Mouse (Mus musculus) liver, adult (tissue): Measurements from ENCODE around the gene Usp7.

Source experiments
- GATA4 ChIP-seq: IDR thresholded peaks from 2 replicates; pipeline ENCODE4 v1.6.1; 2014; ENCODE audit warnings: mild to moderate bottlenecking, low read length; ENCODE audit not compliant: insufficient replicate concordance

Usp7 gene

DNA sequence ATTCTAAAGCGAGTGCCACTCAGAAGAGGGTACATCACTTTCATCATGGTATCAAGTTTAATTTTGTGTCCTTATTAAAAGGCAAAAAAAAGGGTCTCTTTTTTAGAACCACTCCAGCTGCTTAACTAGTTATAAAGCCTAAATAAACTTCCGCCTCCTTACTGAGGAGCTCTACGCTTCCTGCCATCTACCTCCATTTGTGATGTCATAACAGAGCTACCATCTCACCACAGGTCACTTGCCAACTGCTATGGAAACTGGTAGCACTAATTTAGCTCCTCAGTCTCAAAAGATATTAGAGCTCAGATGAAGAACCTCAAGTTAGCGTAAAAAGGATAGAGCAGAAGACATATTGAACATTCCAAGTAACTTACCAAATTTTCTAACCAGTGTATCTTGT, 71.7 kb downstream of the Usp7 start:
- no peak for TF ChIP-seq GATA4

DNA sequence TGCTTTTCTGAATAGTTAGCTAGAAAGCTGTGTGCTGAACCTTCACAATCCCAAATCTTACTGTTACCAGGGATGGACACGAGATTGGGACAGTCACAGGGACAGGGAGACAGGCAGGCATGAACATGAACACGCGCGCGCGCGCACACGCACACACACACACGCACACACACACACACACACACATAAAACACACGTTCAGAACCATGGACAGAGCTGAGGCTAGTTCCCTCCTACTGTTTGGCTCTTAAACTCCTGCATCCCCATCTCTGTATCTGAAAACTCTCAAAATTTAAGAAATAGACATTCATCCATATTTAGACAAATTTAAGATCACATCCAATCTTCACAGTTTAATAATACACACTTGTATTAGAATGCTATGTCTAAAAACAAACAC, 74.4 kb downstream of the Usp7 start:
- no peak for TF ChIP-seq GATA4

GRCm38 (mm10) chr16:8716300-8716699, 75.8 kb downstream of the Usp7 start:
- TF ChIP-seq GATA4 = no peak

DNA sequence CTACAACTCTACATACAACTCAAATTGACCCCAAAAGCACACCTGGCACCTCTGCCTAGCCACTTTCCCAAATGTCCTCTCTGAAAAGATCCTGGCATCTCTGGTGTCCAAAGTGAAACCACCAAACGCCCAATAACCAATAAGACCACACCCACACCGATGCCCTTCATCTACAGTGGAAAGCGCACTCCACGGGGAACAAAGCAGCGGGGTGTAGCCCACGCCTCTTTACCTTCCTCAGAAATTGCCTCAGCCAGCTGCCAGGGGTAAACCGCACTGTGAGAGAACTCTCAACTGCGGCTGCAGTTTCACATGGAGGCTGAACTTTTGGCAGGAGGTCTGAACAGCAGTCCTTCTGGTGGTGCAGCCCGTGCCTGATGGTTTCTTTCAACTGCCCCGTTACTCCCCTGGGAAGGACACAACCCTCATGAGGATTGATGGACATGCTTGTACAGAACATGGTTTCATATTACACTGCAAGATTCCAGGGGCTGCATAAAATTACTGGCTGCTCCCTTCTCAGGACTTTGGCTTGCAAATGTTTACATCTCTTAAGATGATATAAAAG, 76.5 kb downstream of the Usp7 start:
- TF ChIP-seq GATA4 = no peak

DNA sequence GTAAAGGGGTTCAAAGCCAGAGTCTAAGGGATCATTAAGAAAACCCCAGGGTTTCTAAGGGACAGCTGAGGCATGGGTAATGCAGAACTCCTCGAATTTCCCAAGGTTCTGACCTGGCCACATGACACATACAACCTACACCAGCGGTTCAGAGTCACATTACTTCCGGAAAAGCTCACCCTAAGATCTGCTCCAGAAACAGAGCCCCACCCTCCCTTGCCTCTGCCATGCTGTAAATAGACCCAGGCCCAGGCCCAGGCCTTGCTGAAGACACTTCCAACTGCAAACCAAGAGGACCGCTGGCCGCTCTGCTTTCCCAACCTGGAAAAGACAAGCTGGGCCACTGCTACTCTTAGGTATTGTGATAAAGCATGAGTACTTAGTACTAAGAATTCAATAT, 77.3 kb downstream of the Usp7 start:
- TF ChIP-seq GATA4 = no peak

DNA sequence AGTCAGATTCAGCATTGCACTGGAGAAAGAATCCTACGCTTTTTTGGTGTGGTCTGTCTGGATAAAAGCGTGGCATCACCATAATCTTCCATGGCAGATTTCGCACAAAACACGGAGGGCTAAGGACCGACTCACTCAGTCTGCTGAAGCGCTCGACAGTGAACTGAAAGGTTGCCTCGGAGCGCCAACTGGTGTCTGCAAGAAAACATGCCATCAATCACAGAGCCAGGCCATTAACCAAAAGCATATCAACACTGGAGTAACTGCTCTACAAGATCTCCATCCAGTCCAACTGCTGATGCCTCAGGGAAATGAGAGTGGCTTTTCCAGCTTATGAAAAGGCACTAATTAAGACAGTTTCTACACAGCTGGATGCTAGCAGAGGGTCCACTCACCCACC, 80.1 kb downstream of the Usp7 start:
- TF ChIP-seq GATA4 = no peak

GRCm38 (mm10) chr16:8700586-8700985, 91.5 kb downstream of the Usp7 start:
- TF ChIP-seq GATA4 = no peak

DNA sequence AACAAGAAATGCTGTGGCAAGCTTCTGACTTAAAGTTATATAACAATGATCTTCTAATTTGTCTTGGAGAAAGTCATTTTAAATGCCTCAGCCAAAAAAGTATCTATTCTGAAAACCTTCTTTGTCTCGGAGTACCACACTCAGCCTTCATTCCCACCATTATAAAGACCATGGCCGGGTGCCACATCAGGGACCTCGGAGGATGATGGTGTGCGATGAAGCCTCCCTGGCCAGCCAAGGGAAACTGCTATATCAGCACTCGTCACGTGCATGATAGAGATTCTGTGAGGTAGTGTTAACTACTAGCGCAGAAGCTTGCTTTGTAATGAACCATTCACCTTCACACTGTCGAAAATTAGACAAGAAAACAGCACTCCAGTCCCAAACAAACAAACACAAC, 92.6 kb downstream of the Usp7 start:
- TF ChIP-seq GATA4 = no peak

- no peak for TF ChIP-seq GATA4
Observed at GRCm38 (mm10) chr16:8691206-8691605, 100.9 kb downstream of the Usp7 start.

DNA sequence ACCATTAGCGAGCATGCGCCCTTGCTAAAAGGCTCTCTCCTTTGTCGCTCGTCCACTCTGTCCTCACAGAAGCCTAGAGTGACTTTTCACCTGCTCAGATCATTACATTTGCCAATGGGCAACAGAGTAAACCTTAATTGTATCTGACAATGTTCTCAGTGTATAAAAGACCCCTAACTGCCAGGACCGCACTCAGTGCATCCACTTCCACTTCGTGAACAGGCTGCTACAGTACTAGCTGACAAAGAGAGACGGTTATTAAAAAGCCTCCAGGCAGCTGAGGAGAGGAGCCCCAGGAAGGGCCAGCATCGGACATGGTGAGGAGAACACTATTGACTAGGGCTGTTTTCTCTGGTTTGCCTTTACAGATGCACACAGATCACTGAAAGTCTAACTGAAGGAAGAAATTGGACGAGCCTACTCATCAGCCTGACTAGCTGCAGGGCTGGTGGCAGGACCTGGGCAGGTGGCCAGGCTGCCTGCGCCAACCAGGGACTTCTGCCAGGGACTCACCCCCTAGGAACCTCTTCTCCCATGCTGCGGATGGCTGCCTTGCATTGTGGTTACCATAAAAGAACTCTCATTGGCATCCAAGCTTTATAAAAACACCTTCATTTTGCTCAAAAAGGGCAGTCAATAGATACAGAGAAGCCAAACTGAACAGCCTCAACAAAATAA, 102.0 kb downstream of the Usp7 start:
- no peak for TF ChIP-seq GATA4

DNA sequence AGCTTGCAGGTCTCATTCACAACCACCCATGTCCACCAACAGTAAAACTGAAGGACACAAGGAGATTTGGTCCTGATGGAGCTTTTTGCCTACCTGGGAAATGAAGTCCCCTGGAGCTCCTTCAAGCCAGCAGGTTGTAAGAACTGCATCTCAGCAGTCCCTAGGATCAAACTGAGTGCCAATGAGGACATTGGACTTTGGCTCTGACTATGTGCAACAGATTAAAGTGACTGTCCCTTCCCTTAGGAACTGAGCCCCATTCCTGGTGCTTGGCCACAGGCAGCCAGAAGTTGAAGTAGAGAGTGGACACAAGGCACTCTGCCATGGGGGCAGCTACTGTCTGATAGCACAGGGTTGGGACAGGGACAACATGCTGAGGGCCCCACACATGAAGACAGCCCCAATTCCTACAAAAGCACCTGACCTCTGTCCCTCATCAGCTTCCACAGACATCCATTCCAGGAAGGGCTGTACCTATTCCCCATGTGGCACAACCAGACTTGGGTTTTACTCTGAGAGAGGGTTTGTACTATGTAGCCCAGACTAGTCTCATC, 104.5 kb downstream of the Usp7 start:
- TF ChIP-seq GATA4 = no peak

GRCm38 (mm10) chr16:8686871-8687535, 105.1 kb downstream of the Usp7 start:
- TF ChIP-seq GATA4 = no peak

DNA sequence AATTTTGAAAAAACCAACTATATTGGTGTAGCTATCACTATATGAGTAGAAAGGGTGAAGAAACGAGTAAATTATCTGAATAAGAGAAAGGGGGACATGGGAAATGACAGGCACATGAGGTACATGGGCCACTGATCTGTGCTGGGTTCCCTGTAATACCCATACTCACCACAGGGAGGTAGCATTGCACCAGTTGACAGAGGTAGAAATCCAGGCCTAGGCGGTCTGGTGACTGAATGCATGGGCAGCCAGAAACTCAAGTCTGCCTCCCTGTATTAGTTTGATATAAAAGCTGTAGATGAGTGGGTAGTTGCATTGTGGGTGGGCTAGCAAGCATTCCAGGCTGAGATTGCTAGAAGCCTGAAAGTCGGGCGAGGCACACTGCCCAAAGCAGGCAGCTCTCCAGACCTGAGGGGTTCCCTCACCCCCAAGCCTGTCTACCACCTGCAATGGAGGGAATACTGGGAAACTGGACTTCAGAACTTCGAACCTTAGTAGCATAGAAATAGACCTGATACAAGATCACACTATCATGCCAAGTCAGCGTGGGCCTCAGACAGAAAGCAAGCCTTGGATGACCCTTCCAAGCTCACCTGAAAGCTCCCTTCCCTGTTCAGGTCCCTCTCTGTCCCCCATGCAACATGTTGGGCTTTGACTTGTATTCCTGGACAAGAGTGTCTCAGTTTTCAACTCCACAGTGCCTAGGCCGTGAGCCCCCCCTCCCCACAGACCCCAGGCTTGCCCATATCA, 105.8 kb downstream of the Usp7 start:
- no peak for TF ChIP-seq GATA4

GRCm38 (mm10) chr16:8685087-8685486, 107.0 kb downstream of the Usp7 start:
- TF ChIP-seq GATA4 = no peak

GRCm38 (mm10) chr16:8680470-8680869, 111.6 kb downstream of the Usp7 start, which contains the start of gene Gm5767:
Gene Gm5767 (plus strand): TSS chr16:8680770.
- TF ChIP-seq GATA4 = no peak

- no peak for TF ChIP-seq GATA4
Observed at GRCm38 (mm10) chr16:8679780-8680179, 112.3 kb downstream of the Usp7 start.

- no peak for TF ChIP-seq GATA4
Observed at GRCm38 (mm10) chr16:8678676-8679075, 113.4 kb downstream of the Usp7 start.
